Mouse (Mus musculus) hindbrain, postnatal 0 days (tissue): ENCODE data around the gene Ppp4r3a. TPM values are rescaled to one million over a fixed set of nuclear protein-coding genes. Genes with fewer than 3 reads are reported as not detected.

Experiments used
- ATAC-seq: fragments of 200-750 bp; cut with Nextera tagmentation; 2 replicates; pipeline ENCODE4 v1.8.0; 2017; ENCODE audit warnings: mild to moderate bottlenecking, moderate TSS enrichment, moderate library complexity
- DNase-seq: peaks from one replicate; pipeline ENCODE4 v3.0.0-alpha.2; 2015; ENCODE audit warnings: low spot score
- H3K27ac ChIP-seq: fragments of 300-500 bp; sonication (generic); 2 replicates; pipeline ENCODE4 v1.5.1; 2014; ENCODE audit warnings: mild to moderate bottlenecking
- H3K27me3 ChIP-seq: fragments of 300-500 bp; sonication (generic); 2 replicates; pipeline ENCODE4 v1.6.1; 2014; ENCODE audit warnings: low read length, mixed read lengths; ENCODE audit not compliant: insufficient read depth
- H3K36me3 ChIP-seq: fragments of 300-500 bp; sonication (generic); 2 replicates; pipeline ENCODE4 v1.6.1; 2014; ENCODE audit warnings: low read length, mixed read lengths; ENCODE audit not compliant: insufficient read depth
- H3K4me1 ChIP-seq: fragments of 300-500 bp; sonication (generic); 2 replicates; pipeline ENCODE4 v1.6.1; 2014; ENCODE audit warnings: antibody characterized with exemption, low read length, mixed read lengths; ENCODE audit not compliant: insufficient read depth
- H3K4me2 ChIP-seq: fragments of 300-500 bp; sonication (generic); 2 replicates; pipeline ENCODE4 v1.6.1; 2014; ENCODE audit warnings: low read depth, mild to moderate bottlenecking, low read length, moderate library complexity, mixed read lengths
- H3K4me3 ChIP-seq: fragments of 300-500 bp; sonication (generic); 2 replicates; pipeline ENCODE4 v1.5.1; 2014; ENCODE audit warnings: low read length
- H3K9ac ChIP-seq: fragments of 300-500 bp; sonication (generic); replicated peaks from 2 replicates; pipeline ENCODE4 v1.6.1; 2014; ENCODE audit warnings: mild to moderate bottlenecking, low read length, moderate library complexity, mixed read lengths
- H3K9me3 ChIP-seq: fragments of 300-500 bp; sonication (generic); 2 replicates; pipeline ENCODE4 v1.6.1; 2016; ENCODE audit warnings: low read length, mixed read lengths
- CTCF ChIP-seq: IDR thresholded peaks from 2 replicates; pipeline ENCODE4 v1.5.1; 2016; ENCODE audit warnings: antibody characterized with exemption, control low read depth, low read depth
- WGBS: fragments of 180-500 bp; shearing (Covaris S2); extraction: QIAGEN DNeasy Blood & Tissue Kit; methylation state at CpG from one replicate; pipeline ENCODE4 v1.1.7; 2014; 5-methylcytosine and 5-hydroxymethylcytosine counted together
- polyA plus RNA-seq: library from polyadenylated mRNA; unstranded; fragments of >200 nt; fragmentation: Nextera tagmentation; extraction: Ambion mirVana; gene quantifications from 2 replicates; pipeline ENCODE4 v1.2.1, GENCODE M21; 2015
- total RNA-seq: library from RNA; depleted of rRNA; stranded (reverse); fragments of >200 nt; gene quantifications from 2 replicates; pipeline ENCODE4 v1.2.3, GENCODE M21; 2014

The Ppp4r3a gene
- total and polyA plus RNA-seq, 2 experiments from 2014 or later, result 16.3 to 28.9 TPM

DNA sequence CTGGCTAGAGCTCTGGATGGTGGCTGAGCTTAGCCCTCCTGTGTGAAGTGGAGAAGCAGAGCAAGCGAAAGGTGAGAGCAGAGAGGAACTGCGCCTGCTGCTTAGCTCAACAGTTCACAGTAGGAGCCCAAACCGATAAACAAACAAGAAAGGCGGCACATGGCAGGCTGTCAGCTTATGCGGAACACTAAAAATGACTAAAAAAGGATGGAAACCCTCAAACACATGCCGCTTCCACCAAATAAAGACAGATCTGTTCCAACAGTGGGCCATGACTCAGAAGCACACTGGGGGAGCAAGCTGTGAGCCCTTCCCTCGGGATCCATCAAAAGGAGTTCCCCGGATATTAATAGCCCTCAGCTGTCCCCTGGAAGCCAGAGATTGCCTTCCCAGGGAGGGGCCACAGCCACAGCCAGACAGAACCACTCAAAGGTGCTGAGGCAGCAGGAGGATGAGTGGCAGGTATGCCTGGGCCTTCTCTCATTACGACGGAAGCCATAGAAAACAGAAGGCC, 75.5 kb downstream of the Ppp4r3a start:
- Histone ChIP-seq H3K4me2 (no peak overlapping the region), H3K4me1 (peaks cover 23% of the 10 kb centered on the region), H3K36me3 (no peaks in the 10 kb centered on the region), H3K27ac (no peak overlapping the region), H3K9me3 (no peaks in the 10 kb centered on the region), H3K27me3 (no peaks in the 10 kb centered on the region), H3K9ac (no peak overlapping the region), H3K4me3 (no peak overlapping the region)
- DNase-seq (no peak), ATAC-seq (no peak)
- WGBS, result 30% methylated on average over 10 of the region's 10 CpGs
- TF ChIP-seq CTCF, result no peak

DNA sequence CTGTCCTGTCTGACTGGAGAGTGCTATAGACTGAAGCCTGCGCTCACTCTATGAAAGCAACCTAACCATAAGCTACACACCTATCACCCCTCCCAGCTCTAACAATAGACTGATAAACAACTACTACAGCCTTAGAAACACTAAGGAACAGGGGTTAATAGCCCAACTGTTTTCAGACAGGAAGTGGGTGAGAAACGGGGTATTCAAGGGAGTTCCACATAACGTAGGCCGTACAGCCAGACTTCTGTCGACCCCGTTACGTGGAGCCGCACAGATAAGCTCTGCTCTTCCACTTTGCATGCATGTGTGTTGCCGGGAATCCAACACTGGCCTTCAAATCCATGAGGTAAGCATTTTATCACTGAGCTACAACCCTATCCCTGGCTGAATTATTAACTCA, 76.1 kb downstream of the Ppp4r3a start:
- ATAC-seq (no peak), DNase-seq (no peak)
- Histone ChIP-seq H3K4me2 (no peak overlapping the region), H3K4me3 (no peak overlapping the region), H3K36me3 (no peaks in the 10 kb centered on the region), H3K27me3 (no peaks in the 10 kb centered on the region), H3K27ac (no peak overlapping the region), H3K4me1 (peaks cover 17% of the 10 kb centered on the region), H3K9ac (no peak overlapping the region), H3K9me3 (no peaks in the 10 kb centered on the region)
- 76% methylated on average over 9 of the region's 9 CpGs for WGBS
- TF ChIP-seq CTCF, result no peak

DNA sequence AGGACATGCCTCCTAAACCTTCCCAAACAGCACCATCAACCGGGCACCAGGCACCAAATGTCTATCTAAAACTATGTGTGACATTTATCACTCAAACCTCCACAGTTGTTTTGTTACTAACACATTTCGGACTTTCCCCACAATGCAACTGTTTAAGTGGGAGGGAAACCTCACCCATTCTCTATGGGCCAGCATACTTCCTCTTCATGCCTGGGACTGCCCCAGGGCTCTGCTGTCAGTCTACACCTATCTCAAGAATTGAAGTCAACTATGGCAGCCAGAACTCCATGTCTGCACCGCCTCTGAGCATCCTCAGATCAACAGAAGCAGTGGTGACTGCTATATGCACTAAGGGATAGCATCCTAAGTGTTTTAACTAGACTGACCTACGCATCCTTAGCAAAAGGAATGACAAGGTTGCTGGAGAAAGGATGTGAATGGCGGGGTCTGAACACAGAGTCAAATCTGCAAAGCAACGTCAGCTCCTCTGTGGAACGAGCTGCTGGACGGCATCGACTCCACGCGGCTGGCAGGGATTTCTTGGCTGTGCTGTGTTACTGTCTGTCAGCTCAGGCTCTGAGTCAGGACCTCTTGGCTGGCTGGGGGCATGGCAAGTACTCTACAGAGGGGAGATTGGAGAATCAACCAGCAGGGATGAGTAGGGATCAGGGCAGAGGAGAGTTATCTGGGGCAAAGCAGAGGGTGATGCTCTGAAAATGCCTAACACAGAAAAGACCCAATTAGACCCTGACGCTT, 77.7 kb downstream of the Ppp4r3a start:
- WGBS, result 60% methylated on average over 12 of the region's 12 CpGs
- peaks cover 15% of the 10 kb centered on the region for H3K4me1 ChIP-seq
- no peaks in the 10 kb centered on the region for H3K9me3 ChIP-seq
- no peak overlapping the region for H3K27ac ChIP-seq
- H3K27me3 ChIP-seq, result no peaks in the 10 kb centered on the region
- no peak for ATAC-seq
- no peak overlapping the region for H3K9ac ChIP-seq
- no peaks in the 10 kb centered on the region for H3K36me3 ChIP-seq
- DNase-seq, result no peak
- no peak overlapping the region for H3K4me3 ChIP-seq
- no peak overlapping the region for H3K4me2 ChIP-seq
- no peak for TF ChIP-seq CTCF

DNA sequence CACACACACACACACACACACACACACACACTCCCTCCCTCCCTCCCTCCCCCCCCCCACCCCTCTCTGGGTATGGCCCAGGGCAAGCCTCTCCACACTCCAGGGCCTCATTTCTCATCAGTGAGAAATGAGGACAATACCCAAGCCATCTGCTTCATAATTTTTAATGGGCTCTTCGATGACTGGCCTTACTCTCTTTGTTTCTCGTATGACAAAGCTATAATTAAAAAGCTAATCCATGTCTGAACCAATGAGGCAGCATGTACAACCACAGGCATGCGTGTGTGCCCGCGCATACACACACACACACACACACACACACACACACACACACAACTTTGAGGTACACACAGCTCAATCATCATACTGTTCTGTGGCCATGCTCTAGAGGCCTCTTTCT, 78.5 kb downstream of the Ppp4r3a start:
- no peaks in the 10 kb centered on the region for H3K9me3 ChIP-seq
- H3K27ac ChIP-seq, result no peak overlapping the region
- ATAC-seq (peak; percentile 53; the same call in 1 of the 2 replicates), DNase-seq (no peak)
- no peaks in the 10 kb centered on the region for H3K27me3 ChIP-seq
- TF ChIP-seq CTCF, result no peak
- H3K36me3 ChIP-seq, result no peaks in the 10 kb centered on the region
- H3K4me1 ChIP-seq, result peaks cover 15% of the 10 kb centered on the region
- H3K4me3 ChIP-seq, result no peak overlapping the region
- H3K9ac ChIP-seq, result no peak overlapping the region
- 49% methylated on average over 5 of the region's 5 CpGs for WGBS
- H3K4me2 ChIP-seq, result no peak overlapping the region

DNA sequence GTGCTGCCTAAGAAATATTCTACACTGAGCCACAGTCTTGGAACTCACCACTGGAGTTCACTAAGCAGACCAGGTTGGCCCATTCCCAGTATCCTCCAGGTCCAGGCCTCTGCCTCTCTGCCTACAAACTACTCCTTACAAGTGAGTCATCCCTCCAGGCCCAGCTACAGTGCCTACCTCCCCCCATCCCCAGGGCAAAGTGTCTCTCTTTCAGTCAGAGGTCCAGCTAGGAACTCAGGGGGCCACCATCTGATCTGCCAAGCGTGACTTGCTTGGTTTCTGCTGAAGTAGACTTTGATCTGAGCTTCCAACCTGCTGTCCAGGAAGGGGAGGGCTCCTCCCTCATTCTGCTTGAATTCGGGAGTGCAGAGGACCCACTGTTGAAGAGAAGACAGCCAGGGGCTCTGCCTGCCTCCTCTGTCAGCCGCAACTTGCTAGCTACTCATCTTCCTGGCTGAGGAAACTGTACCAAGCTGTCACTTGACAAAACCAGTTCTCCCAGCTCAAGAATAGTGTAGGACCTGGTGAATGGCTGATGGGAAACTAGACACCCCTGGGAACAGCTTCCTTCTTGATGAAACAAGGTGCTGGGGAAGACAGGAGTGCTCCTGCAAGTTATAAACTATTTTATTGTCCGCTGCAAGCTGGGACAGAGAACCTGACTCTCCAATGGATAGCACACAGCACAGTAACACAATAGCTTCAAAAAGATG, 80.5 kb downstream of the Ppp4r3a start:
- Histone ChIP-seq H3K27ac (no peak overlapping the region), H3K4me3 (no peak overlapping the region), H3K27me3 (no peaks in the 10 kb centered on the region), H3K4me2 (no peak overlapping the region), H3K9ac (no peak overlapping the region), H3K36me3 (no peaks in the 10 kb centered on the region), H3K9me3 (no peaks in the 10 kb centered on the region), H3K4me1 (peaks cover 10% of the 10 kb centered on the region)
- WGBS, result 49% methylated on average over 4 of the region's 4 CpGs
- ATAC-seq, result no peak
- no peak for TF ChIP-seq CTCF
- DNase-seq, result no peak

DNA sequence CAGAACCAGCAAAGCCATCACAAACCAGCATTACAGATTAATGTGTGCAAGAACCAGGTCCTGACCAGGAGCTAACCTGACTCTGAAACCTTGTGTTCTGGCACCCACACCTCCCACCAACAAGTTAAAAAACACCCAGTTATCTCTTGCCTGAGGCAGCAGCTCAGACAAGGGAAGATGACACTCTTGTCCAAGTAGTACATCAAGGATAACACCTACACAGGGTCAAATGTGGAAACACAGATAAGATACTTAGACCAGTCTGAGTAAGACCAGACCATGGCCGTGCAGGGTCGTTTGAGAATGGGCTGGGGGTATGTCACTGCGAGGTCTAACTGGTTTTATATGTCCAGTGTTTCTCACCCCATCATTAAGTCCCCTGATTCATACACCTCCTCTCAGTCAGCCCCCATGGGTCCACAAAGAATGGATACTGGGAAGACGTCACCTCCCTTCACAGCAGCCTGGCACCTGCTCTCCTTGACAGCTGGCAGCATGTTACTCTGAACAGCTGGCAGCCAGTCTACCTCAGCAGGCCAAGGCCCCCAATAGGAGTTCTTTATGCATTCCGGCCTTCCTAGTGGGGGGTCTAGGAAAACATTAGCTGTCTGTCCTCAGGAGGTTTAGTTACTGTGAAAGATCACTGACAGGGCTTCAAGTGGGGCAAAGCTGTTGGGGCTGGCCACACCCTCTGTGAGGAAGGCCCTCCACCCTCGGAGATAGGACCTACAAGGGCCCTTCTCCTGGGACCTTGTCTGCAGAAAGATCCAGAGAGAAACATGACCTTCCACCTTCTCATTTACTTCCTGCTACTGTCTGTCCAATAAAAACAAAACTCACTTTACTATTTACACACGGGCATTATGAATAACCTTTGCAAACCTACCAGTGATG, 84.2 kb downstream of the Ppp4r3a start:
- no peak overlapping the region for H3K27ac ChIP-seq
- H3K9me3 ChIP-seq, result no peaks in the 10 kb centered on the region
- H3K9ac ChIP-seq, result no peak overlapping the region
- H3K4me2 ChIP-seq, result no peak overlapping the region
- H3K27me3 ChIP-seq, result no peaks in the 10 kb centered on the region
- TF ChIP-seq CTCF, result no peak
- H3K4me1 ChIP-seq, result peaks cover 15% of the 10 kb centered on the region; the same call in 1 of the 2 replicates
- H3K36me3 ChIP-seq, result no peaks in the 10 kb centered on the region
- DNase-seq, result no peak
- H3K4me3 ChIP-seq, result no peak overlapping the region
- peak; percentile 31; the same call in 1 of the 2 replicates for ATAC-seq
- WGBS, result 39% methylated on average over 7 of the region's 7 CpGs
